Mouse (Mus musculus): Measurements from ENCODE around the gene Fcrl1. TPM values are rescaled to one million over a fixed set of nuclear protein-coding genes. Genes with fewer than 3 reads are reported as not detected.
"Not testable (repeated sequence)": the region's sequence is repeated elsewhere in the genome, so short reads cannot be mapped to it uniquely, and the experiment has no call there.

The Fcrl1 gene
- polyA plus RNA-seq, 1 experiment from 2014 or later, result not detected

DNA sequence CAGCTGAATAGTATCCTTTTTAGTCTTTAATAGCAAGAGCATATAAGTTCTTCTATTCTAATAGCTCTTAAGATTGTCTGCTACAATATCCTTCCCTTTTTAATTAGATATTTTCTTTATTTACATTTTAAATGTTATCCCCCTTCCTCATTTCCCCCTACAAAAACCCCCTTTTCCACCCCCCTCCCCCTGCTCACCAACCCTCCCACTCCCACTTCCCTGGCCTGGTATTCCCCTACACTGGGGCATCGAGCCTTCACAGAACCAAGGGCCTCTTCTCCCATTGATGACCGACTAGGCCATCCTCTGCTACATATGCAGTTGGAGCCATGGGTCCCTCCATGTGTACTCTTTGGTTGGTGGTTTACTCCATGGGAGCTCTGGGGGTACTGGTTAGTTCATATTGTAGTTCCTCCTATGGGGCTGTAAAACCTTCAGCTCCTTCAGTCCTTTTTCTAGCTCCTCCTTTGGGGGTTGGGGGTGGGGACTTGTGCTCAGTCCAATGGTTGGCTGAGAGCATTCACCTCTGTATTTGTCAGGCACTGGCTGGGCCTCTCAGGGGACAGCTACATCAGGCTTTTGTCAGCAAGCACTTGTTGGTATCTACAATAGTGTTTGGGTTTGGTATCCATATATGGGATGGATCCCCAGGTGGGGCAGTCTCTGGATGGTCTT, 3.6 kb downstream of the Fcrl1 start:
- not testable (repeated sequence) for H3K4me2 ChIP-seq; H3K4me3 ChIP-seq (replicated peaks); H3K27ac ChIP-seq; ATAC-seq (ENCODE audit: insufficient number of reproducible peaks, insufficient read depth, low FRiP score, low TSS enrichment, low read depth); H3K9ac ChIP-seq (replicated peaks); H3K27me3 ChIP-seq; H3K9me3 ChIP-seq; H3K4me1 ChIP-seq (replicated peaks); H3K36me3 ChIP-seq
- WGBS, result 89% methylated on average over 2 of the region's 2 CpGs

DNA sequence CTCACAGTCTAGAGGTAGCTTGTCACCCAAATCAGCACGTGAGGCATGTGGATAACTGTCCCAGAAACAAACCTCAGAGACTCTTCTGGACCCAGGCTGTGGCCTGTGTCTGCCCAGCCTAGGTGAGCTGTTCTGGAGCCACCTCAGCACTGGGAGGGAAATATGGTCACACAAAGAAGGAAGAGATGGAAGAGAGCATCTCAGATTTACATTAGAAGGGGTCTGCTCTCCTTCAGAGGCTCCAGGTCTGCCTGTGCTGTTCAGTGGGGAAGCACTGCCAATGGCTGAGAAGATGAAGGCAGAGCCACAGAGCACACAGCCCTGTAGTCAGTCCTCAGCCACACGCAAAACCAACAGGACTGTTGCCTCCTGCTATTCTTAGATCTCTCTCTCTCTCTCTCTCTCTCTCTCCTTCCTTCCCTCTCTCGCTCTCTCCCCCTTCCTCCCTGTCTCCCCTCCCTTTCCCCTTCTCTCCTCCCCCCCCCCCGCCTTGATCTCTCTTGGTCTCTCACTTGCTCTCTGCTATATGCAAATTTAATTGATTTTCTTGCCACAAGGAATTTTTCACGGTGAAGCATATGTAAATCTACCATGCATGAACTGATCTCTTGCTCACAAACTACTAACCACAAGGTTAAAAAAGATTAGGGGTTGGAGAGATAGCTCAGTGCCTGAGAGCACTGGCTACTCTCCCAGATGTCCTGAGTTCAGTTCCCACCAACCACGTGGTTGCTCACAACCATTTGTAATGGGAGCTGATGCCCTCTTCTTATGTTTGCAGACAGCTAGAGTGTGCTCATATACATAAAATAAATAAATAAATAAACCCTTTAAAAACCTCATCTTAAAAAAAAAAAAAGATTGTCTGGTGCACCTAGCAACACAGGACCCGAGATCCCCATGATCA, 5.9 kb downstream of the Fcrl1 start:
- no peak for ATAC-seq (ENCODE audit: insufficient number of reproducible peaks, insufficient read depth, low FRiP score, low TSS enrichment, low read depth)
- no peaks in the 10 kb centered on the region for H3K4me1 ChIP-seq (replicated peaks)
- H3K4me3 ChIP-seq (replicated peaks), result no peak overlapping the region
- no peak overlapping the region for H3K27ac ChIP-seq
- no peaks in the 10 kb centered on the region for H3K27me3 ChIP-seq
- H3K9me3 ChIP-seq, result no peaks in the 10 kb centered on the region
- no peak overlapping the region for H3K9ac ChIP-seq (replicated peaks)
- 72% methylated on average over 7 of the region's 7 CpGs for WGBS
- no peaks in the 10 kb centered on the region for H3K36me3 ChIP-seq
- H3K4me2 ChIP-seq, result no peak overlapping the region

DNA sequence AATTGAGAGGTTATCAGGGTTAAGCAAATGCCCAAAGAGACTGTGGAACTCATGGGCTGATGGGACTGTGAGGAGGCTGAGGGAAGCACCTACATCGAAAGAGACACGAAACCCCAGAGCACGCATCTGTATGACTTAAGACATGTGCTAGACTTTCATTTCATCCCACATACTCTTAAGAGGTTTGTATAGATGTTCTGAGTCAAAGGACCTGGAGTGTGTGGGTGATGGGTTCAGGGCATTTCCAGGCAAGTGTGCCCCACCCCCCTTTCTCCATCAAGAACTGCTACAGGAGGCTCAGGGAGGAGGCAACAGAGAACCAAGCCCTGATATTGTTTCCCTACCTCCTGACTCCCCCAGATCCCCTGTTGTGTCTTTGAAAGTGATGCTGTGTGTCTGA, 7.1 kb downstream of the Fcrl1 start:
- no peak overlapping the region for H3K4me3 ChIP-seq (replicated peaks)
- H3K36me3 ChIP-seq, result no peaks in the 10 kb centered on the region
- no peaks in the 10 kb centered on the region for H3K9me3 ChIP-seq
- 93% methylated on average over 3 of the region's 3 CpGs for WGBS
- H3K27me3 ChIP-seq, result no peaks in the 10 kb centered on the region
- no peak for ATAC-seq (ENCODE audit: insufficient number of reproducible peaks, insufficient read depth, low FRiP score, low TSS enrichment, low read depth)
- no peak overlapping the region for H3K9ac ChIP-seq (replicated peaks)
- no peak overlapping the region for H3K27ac ChIP-seq
- H3K4me1 ChIP-seq (replicated peaks), result no peaks in the 10 kb centered on the region
- H3K4me2 ChIP-seq, result no peak overlapping the region

DNA sequence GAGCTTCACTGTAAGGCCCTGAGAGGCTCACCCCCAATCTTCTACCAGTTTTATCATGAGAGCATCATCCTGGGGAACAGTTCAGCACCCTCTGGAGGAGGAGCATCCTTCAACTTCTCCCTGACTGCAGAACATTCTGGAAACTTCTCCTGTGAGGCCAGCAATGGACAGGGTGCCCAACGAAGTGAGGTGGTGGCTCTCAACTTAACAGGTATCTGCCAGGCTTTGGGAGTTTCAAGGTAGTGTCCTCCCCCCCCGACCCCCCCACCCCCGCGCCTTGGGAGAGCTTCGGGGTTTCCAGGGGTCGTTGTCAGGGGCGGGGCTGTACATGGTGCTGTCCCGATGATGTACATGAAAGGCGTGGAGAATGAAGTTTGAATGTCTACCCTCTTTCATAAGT, 8.9 kb downstream of the Fcrl1 start:
- Histone ChIP-seq H3K4me2 (no peak overlapping the region), H3K27me3 (no peaks in the 10 kb centered on the region)

DNA sequence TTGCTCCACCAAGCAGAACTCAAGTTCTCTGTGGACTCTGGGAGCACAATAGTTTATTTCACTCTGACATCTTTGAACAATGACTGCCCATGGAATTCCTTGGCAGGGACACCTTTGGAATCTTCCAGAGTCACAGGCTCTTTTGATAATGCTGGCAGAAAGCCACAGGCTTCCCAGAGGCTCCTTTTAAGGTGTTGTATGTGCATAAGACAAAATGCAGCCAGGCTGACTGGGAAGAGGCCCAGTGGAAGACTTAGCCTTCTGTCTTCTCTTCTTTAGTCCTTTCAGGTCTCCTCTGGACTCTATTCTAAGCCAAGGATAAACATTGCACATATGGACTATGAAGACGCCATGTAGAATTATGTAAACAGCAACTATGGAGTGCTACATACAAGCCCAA, 14.7 kb downstream of the Fcrl1 start:
- Histone ChIP-seq H3K27me3 (no peaks in the 10 kb centered on the region), H3K27ac (no peak overlapping the region), H3K9ac (replicated peaks) (no peak overlapping the region), H3K4me2 (no peak overlapping the region), H3K9me3 (no peaks in the 10 kb centered on the region), H3K4me1 (replicated peaks) (no peaks in the 10 kb centered on the region), H3K36me3 (no peaks in the 10 kb centered on the region), H3K4me3 (replicated peaks) (no peak overlapping the region)
- WGBS, result 92% methylated on average over 1 of the region's 1 CpGs
- no peak for ATAC-seq (ENCODE audit: insufficient number of reproducible peaks, insufficient read depth, low FRiP score, low TSS enrichment, low read depth)

More for the DNA sequence above, 8.9 kb downstream of the Fcrl1 start:
- no peak for ATAC-seq (ENCODE audit: insufficient number of reproducible peaks, insufficient read depth, low FRiP score, low TSS enrichment, low read depth)
- no peak overlapping the region for H3K9ac ChIP-seq (replicated peaks)
- no peaks in the 10 kb centered on the region for H3K36me3 ChIP-seq
- no peak overlapping the region for H3K4me3 ChIP-seq (replicated peaks)
- H3K9me3 ChIP-seq, result no peaks in the 10 kb centered on the region
- 87% methylated on average over 9 of the region's 9 CpGs for WGBS
- H3K4me1 ChIP-seq (replicated peaks), result no peaks in the 10 kb centered on the region
- H3K27ac ChIP-seq, result no peak overlapping the region

DNA sequence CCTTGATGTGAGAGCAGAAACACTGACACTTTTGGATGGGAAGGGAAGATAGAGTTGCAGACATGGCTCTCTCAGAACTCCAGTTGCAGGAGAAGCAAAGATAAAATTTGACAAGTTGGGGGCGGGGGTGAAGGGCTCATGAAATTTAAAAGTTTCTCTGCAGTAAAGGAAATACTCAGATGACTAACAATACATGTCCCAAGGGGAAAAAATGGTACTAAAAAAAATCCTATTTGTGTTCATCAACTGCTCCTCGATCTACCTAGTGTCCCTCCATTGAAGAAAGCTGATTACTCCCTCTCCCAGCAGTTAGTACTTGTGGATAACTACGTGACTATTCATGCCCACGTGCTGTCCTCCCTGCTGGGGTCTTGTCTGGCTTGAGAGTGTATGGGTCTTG, 22.6 kb downstream of the Fcrl1 start:
- WGBS, result 63% methylated on average over 4 of the region's 4 CpGs
- no peaks in the 10 kb centered on the region for H3K4me1 ChIP-seq (replicated peaks)
- ATAC-seq (ENCODE audit: insufficient number of reproducible peaks, insufficient read depth, low FRiP score, low TSS enrichment, low read depth), result no peak

DNA sequence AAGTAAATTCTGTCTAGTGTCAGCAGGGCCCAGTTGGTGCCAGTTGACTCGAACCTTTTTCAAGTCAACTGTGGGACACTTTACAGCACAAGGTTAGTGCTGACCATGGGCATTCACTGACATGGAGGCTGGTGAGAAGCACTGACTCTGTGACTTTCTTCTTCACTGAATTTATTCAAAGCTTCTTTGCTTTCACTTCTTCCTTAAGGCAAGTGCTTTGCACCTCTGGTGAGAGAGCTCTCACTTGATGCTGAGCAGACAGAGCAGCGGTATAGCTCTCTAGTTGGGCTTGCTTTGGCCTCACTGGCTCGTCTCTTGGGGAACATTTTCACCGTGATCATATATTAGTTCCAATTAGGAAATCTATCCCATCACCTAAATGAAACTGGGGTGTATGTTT, 23.7 kb downstream of the Fcrl1 start:
- Histone ChIP-seq H3K9ac (replicated peaks) (no peak overlapping the region), H3K36me3 (no peaks in the 10 kb centered on the region), H3K9me3 (no peaks in the 10 kb centered on the region), H3K27ac (no peak overlapping the region), H3K4me3 (replicated peaks) (no peak overlapping the region), H3K4me1 (replicated peaks) (no peaks in the 10 kb centered on the region), H3K4me2 (no peak overlapping the region), H3K27me3 (no peaks in the 10 kb centered on the region)
- no peak for ATAC-seq (ENCODE audit: insufficient number of reproducible peaks, insufficient read depth, low FRiP score, low TSS enrichment, low read depth)
- WGBS, result 87% methylated on average over 4 of the region's 4 CpGs

More for the DNA sequence above, 22.6 kb downstream of the Fcrl1 start:
- no peaks in the 10 kb centered on the region for H3K9me3 ChIP-seq
- H3K9ac ChIP-seq (replicated peaks), result no peak overlapping the region
- no peak overlapping the region for H3K4me2 ChIP-seq
- H3K36me3 ChIP-seq, result no peaks in the 10 kb centered on the region
- no peak overlapping the region for H3K4me3 ChIP-seq (replicated peaks)
- H3K27ac ChIP-seq, result no peak overlapping the region
- no peaks in the 10 kb centered on the region for H3K27me3 ChIP-seq

DNA sequence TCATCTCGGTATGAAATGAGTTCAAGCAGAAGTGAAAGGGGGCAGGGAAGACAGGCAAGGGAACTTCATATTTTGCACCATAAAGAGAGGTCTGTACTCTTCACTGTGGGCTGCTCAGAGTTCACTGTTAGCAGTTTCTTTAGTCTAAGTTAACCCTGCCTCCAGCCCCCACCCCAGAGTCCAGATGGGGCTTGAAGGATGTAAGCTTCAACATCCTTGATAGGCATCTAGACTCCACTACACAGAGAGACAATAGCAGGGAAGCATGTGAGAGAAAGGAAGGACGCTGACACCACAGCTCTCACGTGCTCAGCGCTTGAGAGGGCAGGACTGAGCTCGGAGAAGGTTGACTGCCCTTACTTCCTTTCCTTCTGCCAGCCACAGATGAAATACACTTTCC, 25.1 kb downstream of the Fcrl1 start:
- H3K4me2 ChIP-seq, result no peak overlapping the region
- ATAC-seq (ENCODE audit: insufficient number of reproducible peaks, insufficient read depth, low FRiP score, low TSS enrichment, low read depth), result no peak
- H3K4me1 ChIP-seq (replicated peaks), result no peaks in the 10 kb centered on the region
- H3K27ac ChIP-seq, result no peak overlapping the region
- no peak overlapping the region for H3K4me3 ChIP-seq (replicated peaks)
- H3K9me3 ChIP-seq, result no peaks in the 10 kb centered on the region
- no peak overlapping the region for H3K9ac ChIP-seq (replicated peaks)
- H3K27me3 ChIP-seq, result no peaks in the 10 kb centered on the region
- no peaks in the 10 kb centered on the region for H3K36me3 ChIP-seq
- 73% methylated on average over 5 of the region's 5 CpGs for WGBS

DNA sequence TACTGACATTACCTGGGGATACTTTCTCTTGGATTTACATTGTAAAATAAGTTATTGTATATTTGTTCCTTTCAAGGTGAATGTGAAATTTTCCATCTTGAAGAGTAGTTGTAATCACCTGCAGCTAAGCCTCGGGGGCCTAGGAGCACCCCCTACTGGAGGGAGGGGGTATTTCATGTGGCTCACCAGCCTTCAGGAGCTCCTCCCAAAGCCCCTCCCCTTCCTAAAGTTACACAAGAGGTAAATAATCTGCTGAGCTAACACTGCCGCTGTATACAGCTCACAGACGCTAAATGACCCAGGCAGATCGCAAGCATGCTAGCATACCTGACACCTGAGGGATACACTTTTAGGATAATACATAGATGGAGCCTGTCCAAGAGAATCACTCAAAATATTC, 32.0 kb downstream of the Fcrl1 start:
- H3K9me3 ChIP-seq, result no peaks in the 10 kb centered on the region
- no peak overlapping the region for H3K27ac ChIP-seq
- no peaks in the 10 kb centered on the region for H3K27me3 ChIP-seq
- H3K36me3 ChIP-seq, result no peaks in the 10 kb centered on the region
- no peak overlapping the region for H3K4me2 ChIP-seq
- 23% methylated on average over 4 of the region's 4 CpGs for WGBS
- ATAC-seq (ENCODE audit: insufficient number of reproducible peaks, insufficient read depth, low FRiP score, low TSS enrichment, low read depth), result no peak
- H3K4me1 ChIP-seq (replicated peaks), result no peaks in the 10 kb centered on the region
- H3K4me3 ChIP-seq (replicated peaks), result no peak overlapping the region
- no peak overlapping the region for H3K9ac ChIP-seq (replicated peaks)

DNA sequence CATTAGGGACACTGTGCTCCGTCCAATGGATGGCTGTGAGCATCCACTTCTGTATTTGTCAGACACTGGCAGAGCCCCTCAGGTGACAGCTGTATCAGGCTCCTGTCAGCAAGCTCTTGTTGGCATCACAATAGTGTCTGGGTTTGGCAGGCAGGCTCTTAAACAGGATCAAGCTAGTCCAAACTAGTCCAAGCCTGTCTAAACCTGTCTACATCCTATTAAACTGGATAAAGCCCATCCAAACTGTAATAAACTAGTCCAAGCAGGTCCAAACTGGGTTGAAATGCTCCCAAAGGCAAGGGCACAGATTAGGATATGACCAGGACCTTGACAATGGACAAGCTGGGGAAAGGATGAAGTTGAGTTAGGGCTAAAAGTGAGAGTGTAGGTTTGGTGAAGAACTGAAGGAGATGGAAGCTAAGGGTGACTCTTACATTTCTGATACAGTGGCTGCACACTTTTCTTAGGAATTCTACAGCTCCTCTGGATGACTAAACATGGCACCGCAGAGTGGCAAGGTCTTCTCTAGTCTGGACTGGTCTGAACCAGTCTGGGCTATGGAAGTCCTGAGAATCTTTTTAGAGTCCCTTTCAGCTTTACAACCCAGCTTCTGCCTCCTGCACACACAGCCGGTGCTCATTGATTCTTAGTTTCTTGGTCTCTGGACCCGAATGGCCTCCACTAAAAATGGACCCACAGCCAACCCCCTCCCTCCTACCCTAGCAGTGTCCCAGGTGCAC, 33.2 kb downstream of the Fcrl1 start:
- Histone ChIP-seq H3K4me1 (replicated peaks) (no peaks in the 10 kb centered on the region), H3K9ac (replicated peaks) (no peak overlapping the region)
- no peak for ATAC-seq (ENCODE audit: insufficient number of reproducible peaks, insufficient read depth, low FRiP score, low TSS enrichment, low read depth)

DNA sequence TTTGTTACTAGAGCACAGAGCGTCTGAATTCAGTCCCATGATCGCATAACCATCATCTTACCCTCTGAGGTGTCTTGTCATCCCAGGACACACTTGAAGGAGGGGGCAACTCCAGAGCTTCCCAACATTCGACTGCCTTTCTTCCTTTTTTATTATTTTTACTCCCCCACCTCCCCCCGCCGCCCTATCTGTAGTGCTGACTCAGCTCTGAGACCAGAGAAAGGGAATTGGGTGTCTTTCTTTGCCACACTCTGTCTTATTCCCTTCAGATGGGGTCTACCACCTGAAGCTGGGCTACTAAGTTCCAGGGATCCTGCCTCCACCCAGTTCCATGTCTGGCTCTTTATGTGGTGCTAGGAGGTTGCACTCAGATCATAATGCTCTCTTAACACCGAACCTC, 34.4 kb downstream of the Fcrl1 start:
- 79% methylated on average over 6 of the region's 6 CpGs for WGBS
- H3K4me3 ChIP-seq (replicated peaks), result no peak overlapping the region
- no peak for ATAC-seq (ENCODE audit: insufficient number of reproducible peaks, insufficient read depth, low FRiP score, low TSS enrichment, low read depth)

More for the DNA sequence above, 33.2 kb downstream of the Fcrl1 start:
- Histone ChIP-seq H3K36me3 (no peaks in the 10 kb centered on the region), H3K27ac (no peak overlapping the region), H3K4me3 (replicated peaks) (no peak overlapping the region), H3K9me3 (no peaks in the 10 kb centered on the region), H3K4me2 (no peak overlapping the region), H3K27me3 (no peaks in the 10 kb centered on the region)
- 89% methylated on average over 4 of the region's 4 CpGs for WGBS

More for the DNA sequence above, 34.4 kb downstream of the Fcrl1 start:
- Histone ChIP-seq H3K27me3 (no peaks in the 10 kb centered on the region), H3K9ac (replicated peaks) (no peak overlapping the region), H3K4me1 (replicated peaks) (no peaks in the 10 kb centered on the region), H3K27ac (no peak overlapping the region), H3K4me2 (no peak overlapping the region), H3K9me3 (no peaks in the 10 kb centered on the region), H3K36me3 (no peaks in the 10 kb centered on the region)
